Mouse (Mus musculus) erythroblast, embryonic 14.5 days (primary cell): ENCODE measurements around the gene Spats2l.

ENCODE experiments used
- GATA1 ChIP-seq: IDR thresholded peaks from 2 replicates; pipeline ENCODE4 v1.6.1; 2012; ENCODE audit warnings: low read length, inconsistent platforms, mixed read lengths
- TAL1 ChIP-seq: IDR thresholded peaks from 3 replicates; pipeline ENCODE4 v1.6.1; 2012; ENCODE audit warnings: low read length, inconsistent platforms, mixed read lengths

DNA sequence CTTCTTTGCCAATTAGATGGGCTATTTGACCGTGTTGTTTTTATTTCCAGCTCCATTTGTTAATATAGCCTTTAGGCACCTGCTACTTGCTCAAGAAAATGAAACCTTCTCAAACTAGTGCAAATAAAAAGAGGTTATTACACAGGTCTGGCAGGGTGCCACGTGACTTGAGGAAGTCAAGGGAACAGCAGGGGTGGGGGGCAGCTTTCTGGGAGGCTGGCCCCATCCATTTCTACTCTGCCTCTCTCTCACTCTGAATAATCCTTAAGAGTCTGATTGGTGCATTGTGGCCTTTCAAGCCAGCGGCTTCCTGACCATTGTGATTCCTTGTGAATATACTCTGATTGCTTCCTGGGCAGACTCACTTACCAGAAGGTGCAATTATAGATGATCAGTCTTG lies 98.0 kb downstream of the Spats2l start:
- TF ChIP-seq TAL1 (no peak), GATA1 (no peak)
